ENCODE assay signal across 27 mouse cellular contexts in genomic region chr2:5301286-5301685, GRCm38 (mm10).
"Had no signal": no experiment of that assay in that cellular context is flagged by ENCODE, and none has a peak within 500 bp of the region (broad histone marks: within the 10 kb centered on the region; RNA-seq: fewer than 3 reads in every experiment).

No protein-coding gene starts in this region.

- H3K4me3 ChIP-seq: gastrocnemius, adult 2 months; heart, adult 2 months; heart, embryonic 10.5 days; heart, embryonic 12.5 days; hindbrain, embryonic 10.5 days; hindbrain, embryonic 12.5 days; intestine, embryonic 15.5 days; layer of hippocampus, adult 2 months; left cerebral cortex, adult 2 months; limb, embryonic 13.5 days; limb, embryonic 15.5 days; liver, embryonic 12.5 days had no signal

- H3K36me3 ChIP-seq: heart, embryonic 10.5 days; heart, embryonic 12.5 days; hindbrain, embryonic 10.5 days; hindbrain, embryonic 12.5 days; intestine, embryonic 15.5 days; limb, embryonic 13.5 days; limb, embryonic 15.5 days; liver, embryonic 12.5 days had no signal

- H3K4me1 ChIP-seq: heart, embryonic 10.5 days; heart, embryonic 12.5 days; hindbrain, embryonic 10.5 days; hindbrain, embryonic 12.5 days; intestine, embryonic 15.5 days; limb, embryonic 13.5 days; limb, embryonic 15.5 days; liver, embryonic 12.5 days had no signal

- H3K4me2 ChIP-seq: heart, embryonic 12.5 days; hindbrain, embryonic 12.5 days; hindbrain, embryonic 14.5 days; intestine, embryonic 15.5 days; limb, embryonic 13.5 days; limb, embryonic 15.5 days; liver, embryonic 12.5 days had no signal

- H3K9ac ChIP-seq: heart, embryonic 12.5 days; hindbrain, embryonic 12.5 days; hindbrain, embryonic 14.5 days; intestine, embryonic 15.5 days; limb, embryonic 13.5 days; limb, embryonic 15.5 days; liver, embryonic 12.5 days; liver, embryonic 14.5 days had no signal

- ATAC-seq: hindbrain, embryonic 16.5 days; inflammation-experienced regulatory T-cells, adult 6 months; intestine, embryonic 15.5 days; intestine, postnatal 0 days; liver, embryonic 12.5 days had no signal

- H3K27ac ChIP-seq: gastrocnemius, adult 2 months; heart, adult 2 months; heart, embryonic 10.5 days; hindbrain, embryonic 10.5 days; hindbrain, embryonic 12.5 days; hindbrain, embryonic 14.5 days; intestine, embryonic 15.5 days; layer of hippocampus, adult 2 months; left cerebral cortex, adult 2 months; limb, embryonic 13.5 days; limb, embryonic 15.5 days; liver, embryonic 12.5 days; liver, embryonic 14.5 days had no signal

- H3K9me3 ChIP-seq: heart, embryonic 10.5 days; heart, embryonic 12.5 days; hindbrain, embryonic 10.5 days; hindbrain, embryonic 12.5 days; intestine, embryonic 15.5 days; limb, embryonic 13.5 days; limb, embryonic 15.5 days; liver, embryonic 12.5 days had no signal

- DNase-seq: gastrocnemius, adult 2 months; gastrocnemius, postnatal 10 days; gastrocnemius, postnatal 25 days; heart, adult 2 months; heart, postnatal 10 days; heart, postnatal 4 days; kidney, adult 18-20 months; kidney, adult 8-10 months; kidney, postnatal 10 days; kidney, postnatal 25 days; kidney, postnatal 4 days; left cerebral cortex, postnatal 4 days had no signal

- H3K27me3 ChIP-seq: heart, embryonic 12.5 days; hindbrain, embryonic 12.5 days; intestine, embryonic 15.5 days; limb, embryonic 13.5 days; limb, embryonic 15.5 days; liver, embryonic 12.5 days had no signal
